Mouse (Mus musculus): Measurements from ENCODE around the gene Ly75. TPM values are rescaled to one million over a fixed set of nuclear protein-coding genes. Genes with fewer than 3 reads are reported as not detected.
A peak's percentile ranks its signal among the peaks of the same experiment; 100 is the strongest.

Gene Ly75
- total and polyA plus RNA-seq, 3 experiments, result 1.1 to 2.2 TPM; not detected in 1

GRCm38 (mm10) chr2:60404763-60405162 lies 21.7 kb upstream of the Ly75 start:
- Histone ChIP-seq H3K27ac (ENCODE audit: control insufficient read depth, low read depth, low read length) (peak overlapping the region; percentile 39), H3K9ac (ENCODE audit: control insufficient read depth, low read depth, low read length, poor library complexity, severe bottlenecking) (no peak overlapping the region), H3K27me3 (ENCODE audit: control insufficient read depth in 1 of 2, insufficient read depth in 2 of 2, low read length in 2 of 2) (no peaks in the 10 kb centered on the region), H3K79me2 (ENCODE audit: control insufficient read depth, insufficient read depth, low read length, poor library complexity) (no peaks in the 10 kb centered on the region), H3K36me3 (ENCODE audit: control insufficient read depth in 1 of 2, insufficient read depth in 2 of 2, low read length in 2 of 2) (peaks cover 0 to 8% of the 10 kb centered on the region in 2 experiments; a peak in 2 of 4 replicates), H3K4me1 (ENCODE audit: control insufficient read depth in 1 of 2, insufficient read depth in 2 of 2, low read length in 2 of 2) (peaks cover 0 to 18% of the 10 kb centered on the region in 2 experiments; a peak in 2 of 4 replicates), H3K9me3 (replicated peaks; ENCODE audit: insufficient read depth, low read length) (no peaks in the 10 kb centered on the region), H3K4me3 (ENCODE audit: control insufficient read depth in 1 of 2, insufficient read depth in 1 of 2, low read depth in 2 of 2, low read length in 2 of 2) (no peak overlapping the region)
- DNase-seq (ENCODE audit: low read depth, low spot score), result peak; percentile 30
- TF ChIP-seq EP300 (IDR thresholded peaks at IDR 0.05; ENCODE audit: low read depth in 1 of 2, low read length in 2 of 2) (peak in 1 of 2 experiments; percentile 19; a peak in 1 of 4 replicates), USF1 (IDR thresholded peaks at IDR 0.05; ENCODE audit: low read depth, low read length) (peak; percentile 62; the same call in 1 of the 2 replicates), TAL1 (IDR thresholded peaks at IDR 0.05; ENCODE audit: low read length) (no peak)

- Histone ChIP-seq H3K27me3 (ENCODE audit: control insufficient read depth in 1 of 2, insufficient read depth in 2 of 2, low read length in 2 of 2) (no peaks in the 10 kb centered on the region), H3K4me3 (ENCODE audit: control insufficient read depth in 1 of 2, insufficient read depth in 1 of 2, low read depth in 2 of 2, low read length in 2 of 2) (no peak overlapping the region), H3K36me3 (ENCODE audit: control insufficient read depth in 1 of 2, insufficient read depth in 2 of 2, low read length in 2 of 2) (peaks cover 0 to 6% of the 10 kb centered on the region in 2 experiments; a peak in 2 of 4 replicates), H3K9ac (ENCODE audit: control insufficient read depth, low read depth, low read length, poor library complexity, severe bottlenecking) (no peak overlapping the region), H3K27ac (ENCODE audit: control insufficient read depth, low read depth, low read length) (no peak overlapping the region), H3K9me3 (replicated peaks; ENCODE audit: insufficient read depth, low read length) (no peaks in the 10 kb centered on the region), H3K79me2 (ENCODE audit: control insufficient read depth, insufficient read depth, low read length, poor library complexity) (no peaks in the 10 kb centered on the region), H3K4me1 (ENCODE audit: control insufficient read depth in 1 of 2, insufficient read depth in 2 of 2, low read length in 2 of 2) (peaks cover 0 to 14% of the 10 kb centered on the region in 2 experiments; a peak in 2 of 4 replicates)
- TF ChIP-seq MYB (IDR thresholded peaks at IDR 0.05; ENCODE audit: low read depth, low read length) (no peak), E2F4 (IDR thresholded peaks at IDR 0.05; ENCODE audit: borderline replicate concordance, low read depth, low read length) (no peak), MAZ (IDR thresholded peaks at IDR 0.05; ENCODE audit: low read depth, low read length) (no peak), POLR2AphosphoS5 (IDR thresholded peaks at IDR 0.05; ENCODE audit: borderline replicate concordance, low read depth, low read length) (no peak), GABPA (IDR thresholded peaks at IDR 0.05; ENCODE audit: low read depth, low read length) (no peak), MXI1 (IDR thresholded peaks at IDR 0.05; ENCODE audit: low read depth, low read length) (no peak), TAL1 (IDR thresholded peaks at IDR 0.05; ENCODE audit: low read length) (no peak)
- no peak for DNase-seq (ENCODE audit: low read depth, low spot score)
These were observed 18.6 kb upstream of the Ly75 start for GRCm38 (mm10) chr2:60401694-60402093.

- Histone ChIP-seq H3K27ac (ENCODE audit: control insufficient read depth, low read depth, low read length) (no peak overlapping the region), H3K9me3 (replicated peaks; ENCODE audit: insufficient read depth, low read length) (no peaks in the 10 kb centered on the region), H3K36me3 (ENCODE audit: control insufficient read depth in 1 of 2, insufficient read depth in 2 of 2, low read length in 2 of 2) (no peaks in the 10 kb centered on the region; a peak in 1 of 4 replicates), H3K9ac (ENCODE audit: control insufficient read depth, low read depth, low read length, poor library complexity, severe bottlenecking) (no peak overlapping the region), H3K4me1 (ENCODE audit: control insufficient read depth in 1 of 2, insufficient read depth in 2 of 2, low read length in 2 of 2) (peaks cover 0 to 7% of the 10 kb centered on the region in 2 experiments; a peak in 2 of 4 replicates), H3K4me3 (ENCODE audit: control insufficient read depth in 1 of 2, insufficient read depth in 1 of 2, low read depth in 2 of 2, low read length in 2 of 2) (no peak overlapping the region), H3K79me2 (ENCODE audit: control insufficient read depth, insufficient read depth, low read length, poor library complexity) (no peaks in the 10 kb centered on the region), H3K27me3 (ENCODE audit: control insufficient read depth in 1 of 2, insufficient read depth in 2 of 2, low read length in 2 of 2) (no peaks in the 10 kb centered on the region; a peak in 1 of 4 replicates)
- no peak for DNase-seq (ENCODE audit: low read depth, low spot score)
- TF ChIP-seq HCFC1 (IDR thresholded peaks at IDR 0.05; ENCODE audit: low read depth, low read length), result no peak
- TF ChIP-seq UBTF (IDR thresholded peaks at IDR 0.05; ENCODE audit: borderline replicate concordance, insufficient read depth, low read depth, low read length), result no peak
- TF ChIP-seq ETS1 (IDR thresholded peaks at IDR 0.05; ENCODE audit: low read depth, low read length), result no peak
- no peak for TF ChIP-seq MEF2A (IDR thresholded peaks at IDR 0.05; ENCODE audit: extremely low read depth, insufficient replicate concordance, low read depth, low read length, poor library complexity, severe bottlenecking)
- TF ChIP-seq USF2 (IDR thresholded peaks at IDR 0.05; ENCODE audit: borderline replicate concordance in 1 of 2, insufficient read depth in 1 of 2, low read depth in 1 of 2, low read length in 2 of 2), result no peak
- TF ChIP-seq JUND (IDR thresholded peaks at IDR 0.05; ENCODE audit: low read depth, low read length), result no peak
- TF ChIP-seq BHLHE40 (IDR thresholded peaks at IDR 0.05; ENCODE audit: borderline replicate concordance, low read depth, low read length), result no peak
- TF ChIP-seq CHD2 (IDR thresholded peaks at IDR 0.05; ENCODE audit: low read length), result no peak
- TF ChIP-seq MAZ (IDR thresholded peaks at IDR 0.05; ENCODE audit: low read depth, low read length), result no peak
- TF ChIP-seq ELF1 (IDR thresholded peaks at IDR 0.05; ENCODE audit: low read depth, low read length), result no peak
- no peak for TF ChIP-seq MAX (IDR thresholded peaks at IDR 0.05; ENCODE audit: low read length)
- TF ChIP-seq GATA1 (IDR thresholded peaks at IDR 0.05; ENCODE audit: low read depth, low read length), result no peak
These were observed 10.7 kb upstream of the Ly75 start for GRCm38 (mm10) chr2:60393786-60394185.

All from MEL (cell line).